Mouse (Mus musculus) G1E (cell line): Measurements from ENCODE around the gene Wwox.

Source experiments
- CTCF ChIP-seq: IDR thresholded peaks from 2 replicates; pipeline ENCODE4 v1.5.1; 2012; ENCODE audit warnings: low read depth, low read length, inconsistent platforms, mixed read lengths
- POLR2AphosphoS5 ChIP-seq: IDR thresholded peaks from 2 replicates; pipeline ENCODE4 v1.6.1; 2012; ENCODE audit warnings: low read depth, low read length, inconsistent platforms; ENCODE audit not compliant: insufficient replicate concordance
- TAL1 ChIP-seq: conservative IDR thresholded peaks from 2 replicates; pipeline ENCODE4 v1.6.1; 2012; ENCODE audit warnings: low read depth, low read length, inconsistent platforms, mixed read lengths

- TF ChIP-seq TAL1: no peak
- TF ChIP-seq CTCF: no peak
- no peak for TF ChIP-seq POLR2AphosphoS5
These were observed 247.0 kb downstream of the Wwox start for GRCm38 (mm10) chr8:114686462-114686861.
